Mouse (Mus musculus): ENCODE results near the gene Gba2. TPM values are rescaled to one million over a fixed set of nuclear protein-coding genes. Genes with fewer than 3 reads are reported as not detected.
A peak's percentile ranks its signal among the peaks of the same experiment; 100 is the strongest.

Gene Gba2
- polyA plus RNA-seq, 1 experiment: 0.70 TPM

DNA sequence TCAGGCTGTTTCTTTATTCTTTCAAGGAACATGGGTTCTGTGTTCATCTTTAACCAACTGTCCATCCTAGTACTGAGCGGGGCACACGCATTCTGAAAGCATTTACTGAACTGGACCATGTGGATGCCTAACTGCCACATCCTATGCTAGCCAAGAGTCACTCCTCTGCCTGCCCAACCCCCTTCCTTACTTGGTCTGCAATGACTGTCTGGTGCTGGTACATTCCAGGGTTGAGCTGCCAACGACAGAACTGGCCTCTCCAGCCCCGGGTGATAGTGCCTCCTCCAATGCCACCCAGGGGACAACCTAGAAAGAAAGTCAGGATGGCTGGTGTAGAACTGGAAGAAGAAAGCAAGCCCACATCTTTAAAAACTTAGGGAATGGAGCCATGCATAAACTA, 5.1 kb downstream of the Gba2 start:
- Histone ChIP-seq H3K9me3 (ENCODE audit: control insufficient read depth, low read length) (no peaks in the 10 kb centered on the region), H3K36me3 (ENCODE audit: control insufficient read depth) (peaks cover 80% of the 10 kb centered on the region), H3K4me3 (replicated peaks) (no peak overlapping the region), H3K27me3 (ENCODE audit: control insufficient read depth) (no peaks in the 10 kb centered on the region), H3K4me1 (ENCODE audit: control insufficient read depth) (peaks cover 48% of the 10 kb centered on the region)
- no peak for TF ChIP-seq TAL1 (IDR thresholded peaks at IDR 0.05; ENCODE audit: low read length)
- no peak for TF ChIP-seq GATA1 (IDR thresholded peaks at IDR 0.05; ENCODE audit: low read length)

DNA sequence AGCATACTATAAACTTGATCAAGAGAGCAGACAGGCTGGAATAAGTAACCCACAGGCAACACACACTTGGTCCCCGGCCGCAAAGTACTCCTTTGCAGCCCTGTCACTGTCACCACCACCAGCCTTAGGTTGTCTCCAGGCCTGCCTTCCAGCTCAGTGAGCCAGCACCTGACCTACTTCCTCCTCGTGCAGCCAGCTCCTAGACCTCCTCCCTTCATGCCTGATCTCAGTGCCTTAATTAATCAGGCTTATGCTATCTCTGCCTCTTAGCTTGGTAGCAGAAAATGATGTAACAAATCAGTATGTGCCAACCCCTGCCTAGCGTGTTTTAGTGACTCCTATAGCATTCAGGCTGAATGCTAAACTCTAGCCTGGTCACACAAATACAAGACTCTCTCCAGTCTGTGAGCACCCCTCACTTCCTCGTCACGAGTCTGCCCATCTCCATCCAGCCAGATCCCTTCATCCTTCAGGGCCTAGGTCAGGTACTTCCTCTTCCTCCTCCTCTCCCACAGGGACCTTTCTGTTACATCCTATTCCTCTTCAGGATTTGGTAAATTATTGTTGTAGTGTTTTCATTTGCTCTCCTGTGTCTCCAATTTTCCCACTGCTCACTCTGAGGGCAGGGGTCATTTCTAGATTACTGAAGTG, 7.2 kb downstream of the Gba2 start:
- no peak overlapping the region for H3K4me3 ChIP-seq (replicated peaks)
- no peaks in the 10 kb centered on the region for H3K27me3 ChIP-seq (ENCODE audit: control insufficient read depth)
- peaks cover 98% of the 10 kb centered on the region for H3K36me3 ChIP-seq (ENCODE audit: control insufficient read depth)
- H3K4me1 ChIP-seq (ENCODE audit: control insufficient read depth): peaks cover 31% of the 10 kb centered on the region
- no peaks in the 10 kb centered on the region for H3K9me3 ChIP-seq (ENCODE audit: control insufficient read depth, low read length)
- TF ChIP-seq GATA1 (IDR thresholded peaks at IDR 0.05; ENCODE audit: low read length): no peak
- no peak for TF ChIP-seq TAL1 (IDR thresholded peaks at IDR 0.05; ENCODE audit: low read length)

DNA sequence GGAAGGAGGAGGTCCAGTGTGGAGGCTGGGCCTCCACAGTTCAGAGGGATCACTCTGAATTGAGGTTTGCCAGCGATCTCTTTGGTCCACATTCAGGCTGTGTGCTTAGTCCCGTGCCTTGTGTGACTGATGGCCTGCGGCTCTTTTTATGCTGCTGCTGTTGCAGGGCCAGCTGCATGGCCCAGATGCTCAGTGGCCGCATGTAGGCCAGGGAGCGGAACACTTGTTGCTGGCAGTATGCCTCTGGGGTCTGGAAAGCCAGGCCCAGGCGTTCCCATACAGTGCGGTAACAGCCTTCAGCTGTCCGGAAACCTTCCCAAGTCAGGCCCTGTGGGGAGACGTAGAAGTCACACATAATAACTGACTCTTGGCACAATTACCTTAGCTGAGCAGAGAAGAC, 11.5 kb downstream of the Gba2 start:
- peaks cover 80% of the 10 kb centered on the region for H3K36me3 ChIP-seq (ENCODE audit: control insufficient read depth)
- no peaks in the 10 kb centered on the region for H3K9me3 ChIP-seq (ENCODE audit: control insufficient read depth, low read length)
- H3K4me3 ChIP-seq (replicated peaks): no peak overlapping the region
- H3K27me3 ChIP-seq (ENCODE audit: control insufficient read depth): no peaks in the 10 kb centered on the region
- TF ChIP-seq GATA1 (IDR thresholded peaks at IDR 0.05; ENCODE audit: low read length): no peak
- TF ChIP-seq TAL1 (IDR thresholded peaks at IDR 0.05; ENCODE audit: low read length): no peak
- peaks cover 24% of the 10 kb centered on the region for H3K4me1 ChIP-seq (ENCODE audit: control insufficient read depth)

DNA sequence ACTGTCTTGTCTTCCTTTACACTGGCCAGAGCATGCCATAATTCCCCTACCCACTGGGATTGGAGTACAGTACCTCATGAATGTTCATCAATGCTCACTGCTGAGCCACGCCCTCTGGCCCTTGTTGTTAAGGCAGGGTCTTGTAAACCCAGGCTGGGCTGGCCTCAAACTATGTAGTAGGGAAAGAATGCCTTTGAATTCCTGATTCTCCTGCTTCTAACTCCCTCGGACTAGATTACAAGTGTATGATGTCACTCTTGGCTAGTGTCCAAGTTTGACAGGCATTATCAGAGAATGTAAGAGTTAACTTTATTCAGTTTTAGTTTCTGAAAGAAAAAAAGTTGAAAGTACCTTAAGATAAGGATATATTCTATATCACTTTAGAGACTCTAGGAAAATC, 14.4 kb downstream of the Gba2 start:
- H3K9me3 ChIP-seq (ENCODE audit: control insufficient read depth, low read length): no peaks in the 10 kb centered on the region
- no peak overlapping the region for H3K4me3 ChIP-seq (replicated peaks)
- peaks cover 41% of the 10 kb centered on the region for H3K4me1 ChIP-seq (ENCODE audit: control insufficient read depth)
- TF ChIP-seq TAL1 (IDR thresholded peaks at IDR 0.05; ENCODE audit: low read length) (no peak), GATA1 (IDR thresholded peaks at IDR 0.05; ENCODE audit: low read length) (no peak)
- peaks cover 67% of the 10 kb centered on the region for H3K36me3 ChIP-seq (ENCODE audit: control insufficient read depth)
- no peaks in the 10 kb centered on the region for H3K27me3 ChIP-seq (ENCODE audit: control insufficient read depth)

DNA sequence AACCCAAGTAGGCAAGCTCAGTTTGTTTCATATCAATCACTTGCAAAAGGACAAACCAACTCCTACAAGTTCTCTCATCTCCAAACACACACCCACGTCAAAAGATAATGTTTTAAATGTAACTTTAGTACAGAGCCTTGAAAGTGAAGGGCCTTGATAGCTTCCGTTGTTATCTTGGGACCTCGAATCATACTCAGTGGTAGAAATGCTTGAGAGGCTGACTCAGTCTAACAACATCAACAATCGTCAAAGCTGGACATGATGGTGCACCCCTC, 15.1 kb downstream of the Gba2 start:
- H3K4me3 ChIP-seq (replicated peaks): peak overlapping the region; percentile 82
- H3K36me3 ChIP-seq (ENCODE audit: control insufficient read depth): peaks cover 66% of the 10 kb centered on the region
- H3K27me3 ChIP-seq (ENCODE audit: control insufficient read depth): no peaks in the 10 kb centered on the region
- peaks cover 48% of the 10 kb centered on the region for H3K4me1 ChIP-seq (ENCODE audit: control insufficient read depth)
- no peak for TF ChIP-seq GATA1 (IDR thresholded peaks at IDR 0.05; ENCODE audit: low read length)
- H3K9me3 ChIP-seq (ENCODE audit: control insufficient read depth, low read length): no peaks in the 10 kb centered on the region

DNA sequence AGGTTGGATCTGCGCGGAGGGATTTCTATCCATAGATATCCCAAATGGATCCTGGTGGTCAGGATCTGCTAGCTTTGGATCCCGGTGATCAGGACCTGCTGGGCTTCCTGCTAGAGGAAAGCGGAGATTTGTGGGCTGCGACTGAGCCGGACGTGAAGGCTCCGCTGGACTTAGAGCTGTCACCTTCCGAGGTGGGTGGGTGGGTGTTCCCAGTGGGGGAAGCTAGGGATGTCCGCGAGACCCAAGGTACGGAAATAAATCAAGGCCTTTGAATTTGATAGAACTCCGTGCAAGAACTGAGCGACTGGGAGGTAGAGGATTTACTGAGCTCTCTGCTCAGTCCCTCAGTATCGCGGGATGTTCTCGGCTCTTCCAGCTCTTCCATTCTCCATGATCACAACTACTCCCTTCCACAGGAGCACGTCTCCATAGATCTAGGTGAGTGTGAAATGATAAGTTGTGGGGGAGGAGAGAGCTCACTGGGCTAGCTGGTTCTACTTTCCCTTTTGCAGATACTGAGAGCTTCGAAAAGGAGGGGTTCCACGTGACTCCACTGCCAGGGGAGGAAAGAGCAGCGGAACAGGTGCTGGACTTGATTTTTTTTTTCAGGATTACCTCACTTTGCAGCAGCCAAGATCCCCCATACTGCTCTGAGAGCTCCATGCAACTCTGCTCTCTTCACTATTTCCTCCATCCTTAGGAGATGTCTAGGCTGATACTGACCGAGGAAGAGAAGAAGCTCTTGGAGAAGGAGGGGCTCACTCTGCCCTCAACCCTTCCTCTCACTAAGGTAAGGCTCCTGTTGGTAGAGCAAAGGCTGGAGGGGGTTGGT, 15.7 kb downstream of the Gba2 start:
- peaks cover 53% of the 10 kb centered on the region for H3K4me1 ChIP-seq (ENCODE audit: control insufficient read depth)
- peaks cover 66% of the 10 kb centered on the region for H3K36me3 ChIP-seq (ENCODE audit: control insufficient read depth)
- H3K27me3 ChIP-seq (ENCODE audit: control insufficient read depth): no peaks in the 10 kb centered on the region
- H3K4me3 ChIP-seq (replicated peaks): peak overlapping the region; percentile 82
- H3K9me3 ChIP-seq (ENCODE audit: control insufficient read depth, low read length): no peaks in the 10 kb centered on the region
- TF ChIP-seq GATA1 (IDR thresholded peaks at IDR 0.05; ENCODE audit: low read length): no peak
- TF ChIP-seq TAL1 (IDR thresholded peaks at IDR 0.05; ENCODE audit: low read length): no peak

DNA sequence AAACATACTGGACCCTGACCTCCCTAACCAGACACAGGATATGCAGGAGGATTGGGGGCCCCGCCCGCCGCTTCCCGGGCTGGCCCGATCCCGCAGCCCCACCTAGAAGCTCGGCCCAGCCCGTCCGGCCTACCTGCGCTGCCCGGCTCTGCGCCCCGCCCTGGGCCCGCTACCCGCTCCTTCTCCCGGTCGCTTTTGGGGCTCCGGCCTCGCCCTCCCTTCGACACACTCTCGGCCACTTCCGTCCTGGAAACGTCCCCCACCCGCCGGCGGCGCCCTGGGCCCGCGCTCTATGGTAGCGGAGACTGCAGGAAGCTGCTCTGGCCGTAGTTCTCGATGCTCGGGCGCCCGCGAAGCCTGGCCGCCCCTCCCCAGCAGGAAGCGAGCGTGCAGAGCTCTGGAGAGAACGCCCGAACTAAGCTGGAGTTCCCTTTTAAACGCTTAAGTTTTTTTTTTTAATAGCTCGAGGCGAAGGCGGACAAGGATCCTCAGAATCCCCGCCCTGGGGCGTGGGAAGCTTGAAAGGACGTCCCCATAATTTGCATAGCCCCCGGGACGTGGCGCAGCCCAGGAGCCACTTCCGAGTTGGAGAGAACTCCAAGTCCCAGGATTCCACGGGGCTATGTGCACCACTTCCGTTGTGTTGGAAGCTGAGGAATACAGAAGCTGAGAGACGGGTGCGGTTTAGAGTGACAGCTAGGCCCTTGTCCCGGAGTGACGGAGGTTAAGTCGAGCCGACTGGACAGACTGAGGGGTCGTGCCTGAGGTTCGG, 16.5 kb downstream of the Gba2 start, which contains the start of the genes Creb3 and Tln1:
Creb3 (plus strand) TSS at position 336 of the 772 bp plus-strand sequence.
Tln1 (minus strand) TSS at position 695 of the 772 bp plus-strand sequence.
- Histone ChIP-seq H3K4me1 (ENCODE audit: control insufficient read depth) (peaks cover 61% of the 10 kb centered on the region), H3K9me3 (ENCODE audit: control insufficient read depth, low read length) (no peaks in the 10 kb centered on the region), H3K36me3 (ENCODE audit: control insufficient read depth) (peaks cover 66% of the 10 kb centered on the region), H3K4me3 (replicated peaks) (peak within 1 kb of the TSS; percentile 82), H3K27me3 (ENCODE audit: control insufficient read depth) (no peaks in the 10 kb centered on the region)
- no peak for TF ChIP-seq TAL1 (IDR thresholded peaks at IDR 0.05; ENCODE audit: low read length)
- TF ChIP-seq GATA1 (IDR thresholded peaks at IDR 0.05; ENCODE audit: low read length): no peak

DNA sequence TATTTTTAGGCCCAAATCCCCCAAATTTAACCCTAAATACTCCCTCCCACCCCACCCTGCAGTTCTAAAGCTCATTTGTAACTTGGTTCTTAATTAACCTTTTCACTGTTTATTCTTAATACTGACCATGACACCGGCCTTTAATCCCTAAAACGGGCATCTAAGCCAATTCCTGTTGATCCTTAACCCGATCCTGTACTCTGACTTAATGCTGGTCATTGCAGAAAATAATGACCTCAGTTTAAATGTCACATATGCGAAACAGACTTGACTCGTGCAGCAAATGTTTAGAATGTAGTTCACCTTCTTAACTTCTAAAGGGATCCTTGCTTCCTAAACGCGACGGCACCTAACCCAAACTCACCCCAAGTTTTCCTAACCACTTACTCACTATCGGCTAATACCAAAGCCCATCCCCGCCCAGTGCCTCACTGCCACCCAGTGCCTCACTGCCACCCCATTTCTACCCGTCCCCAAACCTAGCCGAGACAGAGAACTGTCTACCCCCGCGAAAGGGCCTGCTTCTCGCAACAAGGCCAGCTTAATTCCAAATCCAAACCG, 17.2 kb downstream of the Gba2 start:
- no peak for TF ChIP-seq GATA1 (IDR thresholded peaks at IDR 0.05; ENCODE audit: low read length)
- TF ChIP-seq TAL1 (IDR thresholded peaks at IDR 0.05; ENCODE audit: low read length): no peak
- Histone ChIP-seq H3K27me3 (ENCODE audit: control insufficient read depth) (no peaks in the 10 kb centered on the region), H3K4me1 (ENCODE audit: control insufficient read depth) (peaks cover 63% of the 10 kb centered on the region), H3K9me3 (ENCODE audit: control insufficient read depth, low read length) (no peaks in the 10 kb centered on the region), H3K4me3 (replicated peaks) (peak overlapping the region; percentile 82), H3K36me3 (ENCODE audit: control insufficient read depth) (peaks cover 66% of the 10 kb centered on the region)

DNA sequence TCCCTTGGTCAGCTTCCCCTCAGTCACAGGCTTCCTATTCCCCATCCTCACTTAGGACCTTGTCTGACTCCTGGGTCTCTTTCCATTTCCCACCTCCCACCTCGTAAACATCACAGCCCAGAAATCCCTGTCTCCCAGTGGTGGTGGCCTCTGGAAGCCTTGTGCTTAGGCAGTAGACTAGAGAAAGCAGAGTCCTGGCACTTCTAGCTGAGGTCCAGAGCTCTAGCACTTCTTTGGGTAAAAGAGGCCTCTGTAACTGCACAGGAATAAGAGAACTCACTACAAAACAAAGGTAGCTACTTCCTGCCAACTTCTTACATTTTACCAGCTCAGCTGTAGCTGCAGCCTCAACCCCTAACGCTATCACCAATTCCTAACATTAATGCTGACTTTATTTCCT, 17.7 kb downstream of the Gba2 start:
- no peaks in the 10 kb centered on the region for H3K27me3 ChIP-seq (ENCODE audit: control insufficient read depth)
- H3K4me1 ChIP-seq (ENCODE audit: control insufficient read depth): peaks cover 63% of the 10 kb centered on the region
- TF ChIP-seq GATA1 (IDR thresholded peaks at IDR 0.05; ENCODE audit: low read length) (no peak), TAL1 (IDR thresholded peaks at IDR 0.05; ENCODE audit: low read length) (no peak)
- H3K4me3 ChIP-seq (replicated peaks): peak overlapping the region; percentile 82
- H3K36me3 ChIP-seq (ENCODE audit: control insufficient read depth): peaks cover 66% of the 10 kb centered on the region
- H3K9me3 ChIP-seq (ENCODE audit: control insufficient read depth, low read length): no peaks in the 10 kb centered on the region
